Mouse (Mus musculus) cerebellum, adult 2 months (tissue): ENCODE measurements around the gene Msrb1. TPM values are rescaled to one million over a fixed set of nuclear protein-coding genes. Genes with fewer than 3 reads are reported as not detected.
A peak's percentile ranks its signal among the peaks of the same experiment; 100 is the strongest.

Experiments used
- DNase-seq, 2 experiments: peaks; one replicate each; pipeline ENCODE4 v3.0.0; 2021
- H3K27ac ChIP-seq: fragments of 200-500 bp; 2 replicates; pipeline ENCODE4 v1.5.1; 2012; ENCODE audit warnings: low read length, control low read depth, inconsistent platforms; ENCODE audit not compliant: insufficient read depth
- H3K27me3 ChIP-seq: fragments of 200-500 bp; 2 replicates; pipeline ENCODE4 v1.6.1; 2012; ENCODE audit warnings: inconsistent platforms, mild to moderate bottlenecking, low read length, moderate library complexity; ENCODE audit not compliant: control insufficient read depth, insufficient read depth
- H3K4me1 ChIP-seq: fragments of 200-500 bp; 2 replicates; pipeline ENCODE4 v1.6.1; 2011; ENCODE audit warnings: low read length; ENCODE audit not compliant: control insufficient read depth, insufficient read depth
- H3K4me3 ChIP-seq: fragments of 200-500 bp; replicated peaks from 2 replicates; pipeline ENCODE3; 2011; ENCODE audit warnings: mild to moderate bottlenecking, low read depth, low read length, control low read depth; ENCODE audit not compliant: insufficient read depth
- CTCF ChIP-seq: fragments of 200-500 bp; IDR thresholded peaks from 2 replicates; pipeline ENCODE4 v1.5.1; 2011; ENCODE audit warnings: low read depth, mild to moderate bottlenecking, control low read depth, low read length, moderate library complexity, borderline replicate concordance; ENCODE audit not compliant: insufficient read depth
- POLR2A ChIP-seq: fragments of 200-500 bp; IDR thresholded peaks from 2 replicates; pipeline ENCODE4 v1.6.1; 2011; ENCODE audit warnings: low read length, control low read depth, borderline replicate concordance; ENCODE audit not compliant: insufficient read depth
- WGBS: fragments of 180-500 bp; shearing (Covaris S2); methylation state at CpG from one replicate; pipeline ENCODE4 v1.1.7; 2018; 5-methylcytosine and 5-hydroxymethylcytosine counted together
- polyA plus RNA-seq: library from polyadenylated mRNA; depleted of rRNA; stranded (reverse); fragments of >200 nt; gene quantifications from 2 replicates; pipeline ENCODE4 v1.2.3, GENCODE M21; 2012

Msrb1 gene
- polyA plus RNA-seq, 1 experiment, result 66.8 TPM

DNA sequence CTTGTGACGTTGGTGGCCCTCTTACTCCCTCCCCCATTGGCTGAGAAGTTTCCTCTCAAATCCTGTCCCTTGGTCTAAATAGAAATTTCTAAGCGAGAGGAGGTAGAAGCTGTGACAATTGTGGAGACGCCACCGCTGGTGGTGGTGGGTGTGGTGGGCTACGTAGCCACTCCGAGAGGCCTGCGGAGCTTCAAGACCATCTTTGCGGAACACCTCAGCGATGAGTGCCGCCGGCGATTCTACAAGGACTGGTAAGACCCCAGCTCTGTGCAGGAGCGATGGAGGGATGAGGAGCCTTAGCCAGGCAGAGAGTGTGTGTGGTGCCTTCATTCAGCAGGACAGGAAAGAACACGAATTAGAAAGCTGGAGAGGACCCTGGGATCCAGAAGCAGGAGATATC is 5.7 kb upstream of the Msrb1 start:
- Histone ChIP-seq H3K27ac (no peak overlapping the region), H3K4me1 (no peaks in the 10 kb centered on the region), H3K27me3 (no peaks in the 10 kb centered on the region), H3K4me3 (no peak overlapping the region)
- TF ChIP-seq POLR2A, result no peak
- no peak for TF ChIP-seq CTCF
- DNase-seq, result no peak
- WGBS, result 79% methylated on average over 14 of the region's 14 CpGs

DNA sequence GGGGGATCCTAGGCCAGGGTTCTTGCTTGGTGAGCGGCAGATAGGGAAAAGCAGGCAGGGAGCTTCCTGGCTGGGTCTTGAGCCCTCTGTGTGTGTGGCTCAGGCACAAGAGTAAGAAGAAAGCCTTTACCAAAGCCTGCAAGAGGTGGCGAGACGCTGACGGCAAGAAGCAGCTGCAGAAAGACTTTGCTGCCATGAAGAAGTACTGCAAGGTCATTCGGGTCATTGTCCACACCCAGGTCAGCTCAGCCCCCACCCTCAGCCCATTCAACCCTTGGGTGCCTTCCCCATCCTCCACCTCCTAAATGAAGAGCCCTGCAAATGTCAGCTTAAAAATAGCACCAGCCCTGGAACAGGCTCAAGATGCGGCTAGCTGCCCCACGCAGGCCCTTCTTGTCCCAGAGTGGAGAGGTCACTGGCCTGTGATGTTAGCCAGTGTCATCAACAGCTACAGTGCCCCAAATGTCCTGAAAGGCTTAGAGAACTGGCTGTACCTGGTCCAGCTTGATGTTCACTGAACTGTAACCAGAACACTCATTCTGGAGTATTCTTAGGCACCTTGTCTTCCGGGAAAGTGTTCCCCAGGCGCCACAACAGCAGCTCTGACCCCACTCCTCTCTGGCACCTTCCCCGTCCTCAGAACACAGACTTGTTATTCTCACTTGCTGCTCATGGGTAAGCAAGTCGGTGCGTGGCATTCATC is 4.1 kb upstream of the Msrb1 start:
- WGBS, result 76% methylated on average over 12 of the region's 12 CpGs
- no peaks in the 10 kb centered on the region for H3K4me1 ChIP-seq

GRCm38 (mm10) chr17:24733434-24734050 is 2.9 kb upstream of the Msrb1 start:
- Histone ChIP-seq H3K27me3 (no peaks in the 10 kb centered on the region), H3K4me3 (no peak overlapping the region), H3K4me1 (no peaks in the 10 kb centered on the region), H3K27ac (no peak overlapping the region)
- DNase-seq, result no peak
- 73% methylated on average over 21 of the region's 21 CpGs for WGBS
- TF ChIP-seq CTCF, result no peak
- TF ChIP-seq POLR2A, result no peak

More for the DNA sequence above, 4.1 kb upstream of the Msrb1 start:
- Histone ChIP-seq H3K4me3 (no peak overlapping the region), H3K27me3 (no peaks in the 10 kb centered on the region), H3K27ac (no peak overlapping the region)
- TF ChIP-seq POLR2A, result no peak
- TF ChIP-seq CTCF, result no peak
- no peak for DNase-seq

GRCm38 (mm10) chr17:24734513-24734912 is 1.9 kb upstream of the Msrb1 start:
- DNase-seq, result no peak
- TF ChIP-seq CTCF (no peak), POLR2A (no peak)
- Histone ChIP-seq H3K27ac (no peak overlapping the region), H3K4me1 (no peaks in the 10 kb centered on the region), H3K27me3 (no peaks in the 10 kb centered on the region), H3K4me3 (no peak overlapping the region)
- WGBS, result 88% methylated on average over 1 of the region's 1 CpGs

GRCm38 (mm10) chr17:24735446-24735845 is 996 bp upstream of the Msrb1 start:
- WGBS, result 82% methylated on average over 7 of the region's 7 CpGs
- H3K27ac ChIP-seq, result no peak overlapping the region
- no peak for DNase-seq
- TF ChIP-seq CTCF (no peak), POLR2A (no peak)
- no peak overlapping the region for H3K4me3 ChIP-seq
- H3K4me1 ChIP-seq, result no peaks in the 10 kb centered on the region
- H3K27me3 ChIP-seq, result no peaks in the 10 kb centered on the region

DNA sequence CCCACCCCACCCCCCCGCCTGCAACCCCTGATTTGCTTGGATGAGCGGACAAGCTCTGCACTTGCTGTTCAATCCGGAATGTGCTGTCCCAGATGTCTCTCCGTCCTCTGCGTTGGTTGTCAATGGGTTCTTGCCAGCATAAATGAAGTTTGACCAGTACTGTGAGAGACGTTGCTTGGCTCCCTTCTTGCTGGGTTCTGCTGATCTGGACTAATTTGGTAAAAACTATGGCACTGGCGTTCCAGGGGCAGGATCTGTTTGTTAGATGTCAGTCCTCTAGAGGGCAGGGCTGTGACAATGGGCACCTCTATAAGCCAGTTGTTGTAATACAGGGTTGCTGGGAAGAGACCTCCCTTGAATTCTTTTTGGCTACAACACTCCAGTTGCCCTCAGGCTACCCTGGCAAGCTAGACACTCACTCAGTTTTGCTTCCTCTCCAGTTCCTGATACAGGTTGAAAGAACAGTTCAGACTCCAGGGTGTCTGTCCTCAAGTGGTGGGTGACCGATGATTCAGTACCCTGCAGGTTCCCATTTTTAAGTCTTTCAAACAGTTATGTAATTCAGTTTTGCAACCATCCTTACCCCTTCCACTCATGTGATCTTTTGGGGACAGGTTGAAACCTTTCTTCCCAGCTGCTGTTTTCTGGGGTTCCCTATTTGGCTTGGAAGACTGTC is 831 bp downstream of the Msrb1 start:
- DNase-seq, result no peak
- TF ChIP-seq POLR2A (no peak), CTCF (0 out of 2 replicates have a peak, but pooled peaks have one; percentile 10)
- H3K4me3 ChIP-seq, result peak overlapping the region; percentile 95
- no peak overlapping the region for H3K27ac ChIP-seq
- no peaks in the 10 kb centered on the region for H3K27me3 ChIP-seq
- WGBS, result 16% methylated on average over 8 of the region's 8 CpGs
- no peaks in the 10 kb centered on the region for H3K4me1 ChIP-seq

GRCm38 (mm10) chr17:24738238-24738637 is 1.8 kb downstream of the Msrb1 start:
- Histone ChIP-seq H3K4me1 (no peaks in the 10 kb centered on the region), H3K27me3 (no peaks in the 10 kb centered on the region), H3K27ac (no peak overlapping the region), H3K4me3 (no peak overlapping the region)
- DNase-seq, result no peak
- TF ChIP-seq POLR2A (no peak), CTCF (no peak)
- 88% methylated on average over 4 of the region's 4 CpGs for WGBS

DNA sequence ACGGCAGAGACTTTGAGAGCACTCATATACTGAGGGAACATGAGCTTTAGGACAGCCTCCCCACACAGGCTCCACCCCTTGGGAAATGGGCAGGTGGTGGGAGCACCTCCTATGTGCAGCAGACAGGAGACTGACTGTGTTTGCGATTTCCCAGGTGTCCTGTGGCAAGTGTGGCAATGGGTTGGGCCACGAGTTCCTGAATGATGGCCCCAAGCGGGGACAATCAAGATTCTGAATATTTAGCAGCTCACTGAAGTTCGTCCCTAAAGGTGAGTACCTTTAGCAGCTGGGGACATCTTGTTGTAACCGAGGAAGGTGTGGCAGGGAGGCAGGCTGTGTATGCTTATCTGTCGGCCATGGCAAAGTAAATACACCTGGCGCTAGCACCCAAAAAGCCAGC is 3.5 kb downstream of the Msrb1 start:
- Histone ChIP-seq H3K27ac (no peak overlapping the region), H3K27me3 (no peaks in the 10 kb centered on the region), H3K4me3 (no peak overlapping the region), H3K4me1 (no peaks in the 10 kb centered on the region)
- DNase-seq, result no peak
- 86% methylated on average over 8 of the region's 8 CpGs for WGBS
- TF ChIP-seq POLR2A, result no peak
- no peak for TF ChIP-seq CTCF
